Mouse (Mus musculus) liver, postnatal 0 days (tissue): ENCODE data around the gene Ccdc38. TPM values are rescaled to one million over a fixed set of nuclear protein-coding genes. Genes with fewer than 3 reads are reported as not detected.
A peak's percentile ranks its signal among the peaks of the same experiment; 100 is the strongest.

Experiments used
- ATAC-seq: fragments of 200-750 bp; cut with Nextera tagmentation; 2 replicates; pipeline ENCODE4 v1.8.0; 2017; ENCODE audit warnings: mild to moderate bottlenecking, moderate library complexity
- DNase-seq: peaks from one replicate; pipeline ENCODE4 v3.0.0-alpha.2; 2016
- H3K27ac ChIP-seq: fragments of 300-500 bp; sonication (generic); 2 replicates; pipeline ENCODE4 v1.5.1; 2014; ENCODE audit warnings: antibody characterized with exemption, moderate library complexity, mild to moderate bottlenecking, low read depth
- H3K27me3 ChIP-seq: fragments of 300-500 bp; sonication (generic); 2 replicates; pipeline ENCODE4 v1.6.1; 2014; ENCODE audit warnings: low read length, control low read depth, mixed read lengths; ENCODE audit not compliant: insufficient read depth
- H3K36me3 ChIP-seq: fragments of 300-500 bp; sonication (generic); replicated peaks from 2 replicates; pipeline ENCODE4 v1.6.1; 2014; ENCODE audit warnings: mild to moderate bottlenecking, control low read depth, low read length, moderate library complexity, mixed read lengths; ENCODE audit not compliant: insufficient read depth
- H3K4me1 ChIP-seq: fragments of 300-500 bp; sonication (generic); 2 replicates; pipeline ENCODE4 v1.6.1; 2014; ENCODE audit warnings: antibody characterized with exemption, mild to moderate bottlenecking, control low read depth; ENCODE audit not compliant: insufficient read depth
- H3K4me2 ChIP-seq: fragments of 300-500 bp; sonication (generic); 2 replicates; pipeline ENCODE4 v1.6.1; 2014; ENCODE audit warnings: low read depth, mild to moderate bottlenecking, low read length, moderate library complexity, mixed read lengths
- H3K4me3 ChIP-seq: fragments of 300-500 bp; sonication (generic); 2 replicates; pipeline ENCODE4 v1.5.1; 2014; ENCODE audit warnings: low read depth, low read length
- H3K9ac ChIP-seq: fragments of 300-500 bp; sonication (generic); replicated peaks from 2 replicates; pipeline ENCODE4 v1.6.1; 2014; ENCODE audit warnings: mild to moderate bottlenecking, moderate library complexity
- H3K9me3 ChIP-seq: fragments of 300-500 bp; sonication (generic); 2 replicates; pipeline ENCODE4 v1.6.1; 2016; ENCODE audit warnings: mild to moderate bottlenecking, control low read depth, low read length, mixed read lengths
- CTCF ChIP-seq: sonication (generic); IDR thresholded peaks from 2 replicates; pipeline ENCODE4 v1.5.1; 2016; ENCODE audit warnings: antibody characterized with exemption, low read depth
- EP300 ChIP-seq: IDR thresholded peaks from 2 replicates; pipeline ENCODE4 v1.6.1; 2016; ENCODE audit warnings: antibody characterized with exemption, low read depth, mild to moderate bottlenecking
- WGBS: fragments of 180-500 bp; shearing (Covaris S2); extraction: QIAGEN DNeasy Blood & Tissue Kit; methylation state at CpG from one replicate; pipeline ENCODE4 v1.1.7; 2014; ENCODE audit not compliant: insufficient replicate concordance; 5-methylcytosine and 5-hydroxymethylcytosine counted together
- polyA plus RNA-seq: library from polyadenylated mRNA; unstranded; fragments of >200 nt; fragmentation: Nextera tagmentation; extraction: Ambion mirVana; gene quantifications from 2 replicates; pipeline ENCODE4 v1.2.1, GENCODE M21; 2015

Gene Ccdc38
- polyA plus RNA-seq, 1 experiment from 2014 or later: 0.36 TPM

GRCm38 (mm10) chr10:93520994-93521393 is 19.4 kb upstream of the Ccdc38 start:
- WGBS: 20% methylated on average over 4 of the region's 4 CpGs
- DNase-seq (no peak), ATAC-seq (peak; percentile 62)
- Histone ChIP-seq H3K36me3 (0 out of 2 replicates have a peak, but pooled peaks cover 3% of the 10 kb centered on the region), H3K27me3 (no peaks in the 10 kb centered on the region), H3K9me3 (no peaks in the 10 kb centered on the region), H3K4me1 (peaks cover 14% of the 10 kb centered on the region), H3K9ac (no peak overlapping the region), H3K27ac (peak overlapping the region; percentile 57), H3K4me3 (no peak overlapping the region), H3K4me2 (no peak overlapping the region)
- TF ChIP-seq EP300: no peak
- no peak for TF ChIP-seq CTCF

- no peak overlapping the region for H3K9ac ChIP-seq
- H3K36me3 ChIP-seq: peaks cover 5% of the 10 kb centered on the region
- H3K4me3 ChIP-seq: no peak overlapping the region
- H3K27ac ChIP-seq: peak overlapping the region; percentile 76
- DNase-seq (no peak), ATAC-seq (peak; percentile 73)
- TF ChIP-seq CTCF: no peak
- TF ChIP-seq EP300: no peak
- peaks cover 10% of the 10 kb centered on the region for H3K4me1 ChIP-seq
- WGBS: 49% methylated on average over 1 of the region's 1 CpGs
- H3K27me3 ChIP-seq: no peaks in the 10 kb centered on the region
- H3K9me3 ChIP-seq: no peaks in the 10 kb centered on the region
- no peak overlapping the region for H3K4me2 ChIP-seq
Observed at GRCm38 (mm10) chr10:93525329-93525728, 15.1 kb upstream of the Ccdc38 start.

GRCm38 (mm10) chr10:93538287-93538686 is 2.1 kb upstream of the Ccdc38 start:
- H3K36me3 ChIP-seq: no peaks in the 10 kb centered on the region; the same call in 1 of the 2 replicates
- DNase-seq: no peak
- no peak for ATAC-seq

GRCm38 (mm10) chr10:93538818-93539217 is 1.6 kb upstream of the Ccdc38 start:
- H3K9me3 ChIP-seq: no peaks in the 10 kb centered on the region
- WGBS: 55% methylated on average over 6 of the region's 6 CpGs
- peaks cover 9% of the 10 kb centered on the region for H3K4me1 ChIP-seq
- DNase-seq: peak; percentile 36
- no peak overlapping the region for H3K9ac ChIP-seq
- no peaks in the 10 kb centered on the region; the same call in 1 of the 2 replicates for H3K36me3 ChIP-seq
- no peak for TF ChIP-seq CTCF
- TF ChIP-seq EP300: no peak
- H3K27ac ChIP-seq: peak overlapping the region; percentile 82
- peak; percentile 50 for ATAC-seq
- H3K4me2 ChIP-seq: peak overlapping the region; percentile 27; the same call in 1 of the 2 replicates
- no peak overlapping the region for H3K4me3 ChIP-seq
- no peaks in the 10 kb centered on the region for H3K27me3 ChIP-seq

More at GRCm38 (mm10) chr10:93538287-93538686, 2.1 kb upstream of the Ccdc38 start:
- Histone ChIP-seq H3K27me3 (no peaks in the 10 kb centered on the region), H3K9ac (peak overlapping the region; percentile 51; the same call in 1 of the 2 replicates), H3K4me2 (peak overlapping the region; percentile 27), H3K4me3 (no peak overlapping the region), H3K27ac (peak overlapping the region; percentile 82), H3K4me1 (peaks cover 9% of the 10 kb centered on the region), H3K9me3 (no peaks in the 10 kb centered on the region)
- TF ChIP-seq EP300 (no peak), CTCF (no peak)
- 63% methylated on average over 2 of the region's 2 CpGs for WGBS

GRCm38 (mm10) chr10:93539775-93540430 is 529 bp upstream of the Ccdc38 start, which contains the start of gene Amdhd1:
TSS of gene Amdhd1 (minus strand) at chr10:93540033.
- H3K27me3 ChIP-seq: no peaks in the 10 kb centered on the region
- no peaks in the 10 kb centered on the region for H3K9me3 ChIP-seq
- peak; percentile 94 for DNase-seq
- H3K4me1 ChIP-seq: peaks cover 9% of the 10 kb centered on the region
- H3K9ac ChIP-seq: peak within 1 kb of the TSS; percentile 63
- peak; percentile 85 for ATAC-seq
- no peaks in the 10 kb centered on the region for H3K36me3 ChIP-seq
- peak within 1 kb of the TSS; percentile 77 for H3K4me2 ChIP-seq
- WGBS: 2% methylated on average over 35 of the region's 35 CpGs
- TF ChIP-seq EP300: no peak
- peak; percentile 95 for TF ChIP-seq CTCF
- H3K4me3 ChIP-seq: peak within 1 kb of the TSS; percentile 57
- H3K27ac ChIP-seq: peak within 1 kb of the TSS; percentile 82

GRCm38 (mm10) chr10:93541585-93541984 is 1.2 kb downstream of the Ccdc38 start:
- Histone ChIP-seq H3K36me3 (no peaks in the 10 kb centered on the region), H3K9me3 (no peaks in the 10 kb centered on the region), H3K27ac (0 out of 2 replicates have a peak overlapping the region, but pooled peaks have one; percentile 11), H3K4me3 (no peak overlapping the region), H3K9ac (no peak overlapping the region), H3K4me2 (no peak overlapping the region), H3K4me1 (peaks cover 9% of the 10 kb centered on the region), H3K27me3 (no peaks in the 10 kb centered on the region)
- ATAC-seq (no peak), DNase-seq (no peak)
- TF ChIP-seq EP300 (no peak), CTCF (no peak)
- WGBS: 76% methylated on average over 1 of the region's 1 CpGs
